Mouse (Mus musculus) thymus, adult 2 months (tissue): ENCODE data around the gene Rab40c.

ENCODE experiments used
- CTCF ChIP-seq: fragments of 200-500 bp; IDR thresholded peaks from 2 replicates; pipeline ENCODE4 v1.5.1; 2012; ENCODE audit warnings: mild to moderate bottlenecking, control low read depth, low read length, moderate library complexity, borderline replicate concordance; ENCODE audit not compliant: control insufficient read depth, poor library complexity, insufficient read depth; ENCODE audit errors: extremely low read depth
- POLR2A ChIP-seq: fragments of 200-500 bp; IDR thresholded peaks from 2 replicates; pipeline ENCODE4 v1.6.1; 2012; ENCODE audit warnings: mild to moderate bottlenecking, low read length, control low read depth, moderate library complexity; ENCODE audit not compliant: control insufficient read depth, poor library complexity, insufficient read depth; ENCODE audit errors: extremely low read depth

DNA sequence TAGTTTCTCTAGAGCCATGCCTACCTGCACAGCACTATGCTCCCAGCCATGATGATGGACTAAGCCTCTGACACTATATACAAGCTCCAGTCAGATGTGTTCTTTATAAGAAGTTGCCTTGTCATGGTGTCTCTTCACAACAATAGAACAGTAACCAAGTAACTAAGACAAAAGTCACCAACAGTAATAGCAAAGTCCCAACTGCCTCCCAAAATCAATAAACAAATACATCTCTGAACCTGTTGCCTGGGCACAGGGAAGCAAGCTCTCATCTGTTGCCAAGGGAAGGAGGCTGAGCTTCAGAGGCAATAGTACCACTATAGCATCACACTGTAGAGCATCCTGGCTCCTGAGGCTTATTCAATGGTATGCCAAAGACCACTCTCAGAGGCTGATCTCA is 32.7 kb downstream of the Rab40c start:
- TF ChIP-seq CTCF (no peak), POLR2A (no peak)
